Mouse (Mus musculus): ENCODE data around the gene Klhdc1.

- TF ChIP-seq MXI1 (IDR thresholded peaks at IDR 0.05; ENCODE audit: low read depth, low read length) (no peak), ETS1 (conservative IDR thresholded peaks at IDR 0.05; ENCODE audit: low read depth, low read length) (no peak), CTCF (conservative IDR thresholded peaks at IDR 0.05 in 1 of 2, IDR thresholded peaks at IDR 0.05 in 1 of 2; ENCODE audit: low read depth in 2 of 2, low read length in 2 of 2) (no peak), E2F4 (IDR thresholded peaks at IDR 0.05; ENCODE audit: insufficient replicate concordance, low read depth, low read length) (no peak), USF1 (IDR thresholded peaks at IDR 0.05; ENCODE audit: low read depth, low read length) (no peak), JUND (conservative IDR thresholded peaks at IDR 0.05; ENCODE audit: low read depth, low read length) (no peak), ZKSCAN1 (IDR thresholded peaks at IDR 0.05; ENCODE audit: borderline replicate concordance, low read depth, low read length) (no peak), RAD21 (IDR thresholded peaks at IDR 0.05; ENCODE audit: low read depth, low read length) (no peak), PAX5 (IDR thresholded peaks at IDR 0.05; ENCODE audit: low read length) (no peak), USF2 (conservative IDR thresholded peaks at IDR 0.05; ENCODE audit: low read depth, low read length) (no peak), EP300 (IDR thresholded peaks at IDR 0.05; ENCODE audit: low read length) (no peak), KAT2A (IDR thresholded peaks at IDR 0.05; ENCODE audit: insufficient replicate concordance, low read length) (no peak), JUN (IDR thresholded peaks at IDR 0.05; ENCODE audit: insufficient read depth, low read depth, low read length) (no peak)
These were observed 54.0 kb downstream of the Klhdc1 start for GRCm38 (mm10) chr12:69294936-69295335.
